Mouse (Mus musculus) MEL (cell line): ENCODE measurements at regions not wholly inside any gene's neighbourhood (a gene's known extent, or its start where the extent isn't known, plus 50 kb on each side); places are given as distances from the start of the nearest gene placed in this dataset.

ENCODE experiments used
- DNase-seq: peaks from one replicate; pipeline ENCODE4 v3.0.0; 2011; ENCODE audit warnings: low read depth, low spot score
- H3K27ac ChIP-seq: 2 replicates; pipeline ENCODE4 v1.5.1; 2012; ENCODE audit warnings: low read depth, mild to moderate bottlenecking, control low read depth, low read length, moderate library complexity; ENCODE audit not compliant: control insufficient read depth
- H3K27me3 ChIP-seq, 2 experiments: fragments of 150-350 bp in 1 of 2; sonication (generic) in 1 of 2; 2 replicates each; pipeline ENCODE4 v1.6.1; 2012; ENCODE audit warnings: low read length in 2 of 2, mild to moderate bottlenecking in 2 of 2, improper control_type of control experiment in 1 of 2, moderate library complexity in 1 of 2; ENCODE audit not compliant: insufficient read depth in 2 of 2, control insufficient read depth in 1 of 2
- H3K36me3 ChIP-seq, 2 experiments: 2 replicates each; pipeline ENCODE4 v1.6.1; 2012 to 2014; ENCODE audit warnings: low read length in 2 of 2, improper control_type of control experiment in 1 of 2, inconsistent platforms in 1 of 2, mild to moderate bottlenecking in 1 of 2; ENCODE audit not compliant: insufficient read depth in 2 of 2, control insufficient read depth in 1 of 2
- H3K4me1 ChIP-seq, 2 experiments: fragments of 150-350 bp in 1 of 2; sonication (generic) in 1 of 2; 2 replicates each; pipeline ENCODE4 v1.6.1; 2012; ENCODE audit warnings: low read length in 2 of 2, improper control_type of control experiment in 1 of 2, mild to moderate bottlenecking in 1 of 2; ENCODE audit not compliant: insufficient read depth in 2 of 2, control insufficient read depth in 1 of 2
- H3K4me3 ChIP-seq, 2 experiments: fragments of 150-350 bp in 1 of 2; sonication (generic) in 1 of 2; 2 replicates each; pipeline ENCODE4 v1.5.1; 2012; ENCODE audit warnings: low read depth in 2 of 2, low read length in 2 of 2, mild to moderate bottlenecking in 2 of 2, moderate library complexity in 2 of 2, control low read depth in 1 of 2, improper control_type of control experiment in 1 of 2; ENCODE audit not compliant: control insufficient read depth in 1 of 2, insufficient read depth in 1 of 2
- H3K79me2 ChIP-seq: 2 replicates; pipeline ENCODE4 v1.6.1; 2012; ENCODE audit warnings: mild to moderate bottlenecking, low read length, moderate library complexity; ENCODE audit not compliant: control insufficient read depth, poor library complexity, insufficient read depth
- H3K9ac ChIP-seq: 2 replicates; pipeline ENCODE4 v1.6.1; 2012; ENCODE audit warnings: low read depth, mild to moderate bottlenecking, control low read depth, low read length, moderate library complexity; ENCODE audit not compliant: control insufficient read depth, poor library complexity, severe bottlenecking
- H3K9me3 ChIP-seq: fragments of 150-350 bp; sonication (generic); replicated peaks from 2 replicates; pipeline ENCODE4 v1.6.1; 2012; ENCODE audit warnings: mild to moderate bottlenecking, low read length, improper control_type of control experiment, moderate library complexity; ENCODE audit not compliant: insufficient read depth
- BHLHE40 ChIP-seq: IDR thresholded peaks from 2 replicates; pipeline ENCODE4 v1.6.1; 2012; ENCODE audit warnings: low read depth, mild to moderate bottlenecking, inconsistent platforms, low read length, improper control_type of control experiment, borderline replicate concordance
- CHD1 ChIP-seq: IDR thresholded peaks from 2 replicates; pipeline ENCODE4 v1.6.1; 2012; ENCODE audit warnings: low read depth, mild to moderate bottlenecking, inconsistent platforms, low read length, improper control_type of control experiment
- CHD2 ChIP-seq: IDR thresholded peaks from 2 replicates; pipeline ENCODE4 v1.6.1; 2011; ENCODE audit warnings: low read length, improper control_type of control experiment
- CTCF ChIP-seq, 3 experiments: IDR thresholded peaks in 2 of 3; conservative IDR thresholded peaks in 1 of 3; 2 replicates each; pipeline ENCODE4 v1.5.1; 2011 to 2012; ENCODE audit warnings: low read length in 3 of 3, low read depth in 2 of 3, mild to moderate bottlenecking in 2 of 3, improper control_type of control experiment in 1 of 3, inconsistent platforms in 1 of 3, mixed read lengths in 1 of 3, moderate library complexity in 1 of 3; ENCODE audit not compliant: control insufficient read depth in 1 of 3, insufficient read depth in 1 of 3, poor library complexity in 1 of 3, severe bottlenecking in 1 of 3
- E2F4 ChIP-seq: IDR thresholded peaks from 2 replicates; pipeline ENCODE4 v1.6.1; 2011; ENCODE audit warnings: low read depth, low read length, improper control_type of control experiment, borderline replicate concordance
- ELF1 ChIP-seq: IDR thresholded peaks from 2 replicates; pipeline ENCODE4 v1.6.1; 2014; ENCODE audit warnings: low read depth, mild to moderate bottlenecking, inconsistent platforms, low read length, improper control_type of control experiment, moderate library complexity
- EP300 ChIP-seq, 2 experiments: IDR thresholded peaks; 2 replicates each; pipeline ENCODE4 v1.6.1; 2011; ENCODE audit warnings: improper control_type of control experiment in 2 of 2, low read length in 2 of 2, low read depth in 1 of 2, mild to moderate bottlenecking in 1 of 2
- GATA1 ChIP-seq: IDR thresholded peaks from 2 replicates; pipeline ENCODE4 v1.6.1; 2011; ENCODE audit warnings: low read depth, low read length, improper control_type of control experiment
- HCFC1 ChIP-seq: IDR thresholded peaks from 2 replicates; pipeline ENCODE4 v1.6.1; 2012; ENCODE audit warnings: low read depth, mild to moderate bottlenecking, inconsistent platforms, low read length, improper control_type of control experiment, moderate library complexity
- KAT2A ChIP-seq: conservative IDR thresholded peaks from 2 replicates; pipeline ENCODE4 v1.6.1; 2012; ENCODE audit warnings: low read depth, low read length, improper control_type of control experiment, inconsistent platforms
- MAFK ChIP-seq: IDR thresholded peaks from 2 replicates; pipeline ENCODE4 v1.6.1; 2011; ENCODE audit warnings: low read depth, mild to moderate bottlenecking, low read length, improper control_type of control experiment, borderline replicate concordance
- MAZ ChIP-seq: IDR thresholded peaks from 2 replicates; pipeline ENCODE4 v1.6.1; 2012; ENCODE audit warnings: low read depth, mild to moderate bottlenecking, inconsistent platforms, low read length, improper control_type of control experiment
- NELFE ChIP-seq: IDR thresholded peaks from 2 replicates; pipeline ENCODE4 v1.6.1; 2011; ENCODE audit warnings: low read depth, low read length, improper control_type of control experiment
- POLR2A ChIP-seq, 2 experiments: IDR thresholded peaks; 2 replicates each; pipeline ENCODE4 v1.6.1; 2011 to 2012; ENCODE audit warnings: low read length in 2 of 2, mild to moderate bottlenecking in 2 of 2, control low read depth in 1 of 2, improper control_type of control experiment in 1 of 2, low read depth in 1 of 2, moderate library complexity in 1 of 2; ENCODE audit not compliant: control insufficient read depth in 1 of 2, insufficient read depth in 1 of 2, poor library complexity in 1 of 2
- POLR2AphosphoS2 ChIP-seq: IDR thresholded peaks from 2 replicates; pipeline ENCODE4 v1.6.1; 2011; ENCODE audit warnings: low read length, improper control_type of control experiment
- POLR2AphosphoS5 ChIP-seq: IDR thresholded peaks from 2 replicates; pipeline ENCODE4 v1.6.1; 2012; ENCODE audit warnings: low read depth, borderline replicate concordance, mild to moderate bottlenecking, inconsistent platforms, low read length, moderate library complexity, mixed read lengths
- RAD21 ChIP-seq: IDR thresholded peaks from 2 replicates; pipeline ENCODE4 v1.6.1; 2011; ENCODE audit warnings: mild to moderate bottlenecking, low read depth, low read length, improper control_type of control experiment
- RCOR1 ChIP-seq: IDR thresholded peaks from 2 replicates; pipeline ENCODE4 v1.6.1; 2012; ENCODE audit warnings: low read depth, mild to moderate bottlenecking, inconsistent platforms, low read length, improper control_type of control experiment
- SMC3 ChIP-seq: IDR thresholded peaks from 2 replicates; pipeline ENCODE4 v1.6.1; 2011; ENCODE audit warnings: low read depth, low read length, improper control_type of control experiment
- TAL1 ChIP-seq: IDR thresholded peaks from 2 replicates; pipeline ENCODE4 v1.6.1; 2012; ENCODE audit warnings: mild to moderate bottlenecking, inconsistent platforms, low read length, moderate library complexity, mixed read lengths
- UBTF ChIP-seq: IDR thresholded peaks from 2 replicates; pipeline ENCODE4 v1.6.1; 2012; ENCODE audit warnings: low read depth, mild to moderate bottlenecking, inconsistent platforms, low read length, improper control_type of control experiment, moderate library complexity, borderline replicate concordance; ENCODE audit not compliant: insufficient read depth
- USF1 ChIP-seq: IDR thresholded peaks from 2 replicates; pipeline ENCODE4 v1.6.1; 2014; ENCODE audit warnings: low read depth, mild to moderate bottlenecking, inconsistent platforms, low read length, improper control_type of control experiment, moderate library complexity
- ZC3H11A ChIP-seq: IDR thresholded peaks from 2 replicates; pipeline ENCODE4 v1.6.1; 2012; ENCODE audit warnings: low read depth, mild to moderate bottlenecking, inconsistent platforms, low read length, improper control_type of control experiment
- ZMIZ1 ChIP-seq: IDR thresholded peaks from 2 replicates; pipeline ENCODE4 v1.6.1; 2012; ENCODE audit warnings: low read depth, mild to moderate bottlenecking, inconsistent platforms, low read length, improper control_type of control experiment, moderate library complexity
- ZNF384 ChIP-seq: IDR thresholded peaks from 2 replicates; pipeline ENCODE4 v1.6.1; 2012; ENCODE audit warnings: low read depth, mild to moderate bottlenecking, inconsistent platforms, low read length, improper control_type of control experiment

GRCm38 (mm10) chr17:83102675-83103412, 112.2 kb upstream of the Pkdcc start:
- no peak for TF ChIP-seq POLR2AphosphoS2
- no peak for TF ChIP-seq EP300 (IDR thresholded peaks at IDR 0.05; ENCODE audit: low read depth in 1 of 2, low read length in 2 of 2)
- no peak for TF ChIP-seq ZC3H11A
- no peak for TF ChIP-seq TAL1
- TF ChIP-seq E2F4: no peak
- TF ChIP-seq MAFK: no peak
- no peak for TF ChIP-seq RAD21
- TF ChIP-seq BHLHE40: no peak
- TF ChIP-seq POLR2A (IDR thresholded peaks at IDR 0.05; ENCODE audit: control insufficient read depth in 1 of 2, insufficient read depth in 1 of 2, low read depth in 1 of 2, low read length in 2 of 2, poor library complexity in 1 of 2): no peak
- no peak for TF ChIP-seq NELFE
- Histone ChIP-seq H3K9ac (no peak overlapping the region), H3K36me3 (no peaks in the 10 kb centered on the region), H3K4me3 (no peak overlapping the region), H3K9me3 (no peaks in the 10 kb centered on the region), H3K27ac (no peak overlapping the region), H3K79me2 (no peaks in the 10 kb centered on the region), H3K27me3 (no peaks in the 10 kb centered on the region), H3K4me1 (no peaks in the 10 kb centered on the region)
- no peak for DNase-seq

- no peaks in the 10 kb centered on the region for H3K36me3 ChIP-seq
- H3K79me2 ChIP-seq: no peaks in the 10 kb centered on the region
- H3K4me3 ChIP-seq: no peak overlapping the region
- no peak overlapping the region for H3K9ac ChIP-seq
- no peak for DNase-seq
- H3K27ac ChIP-seq: no peak overlapping the region
- H3K4me1 ChIP-seq: no peaks in the 10 kb centered on the region
- no peaks in the 10 kb centered on the region for H3K9me3 ChIP-seq
- H3K27me3 ChIP-seq: no peaks in the 10 kb centered on the region
- TF ChIP-seq GATA1 (no peak), HCFC1 (no peak), CTCF (IDR thresholded peaks at IDR 0.05 in 2 of 3, conservative IDR thresholded peaks at IDR 0.05 in 1 of 3; ENCODE audit: control insufficient read depth in 1 of 3, insufficient read depth in 1 of 3, low read depth in 2 of 3, low read length in 3 of 3, poor library complexity in 1 of 3, severe bottlenecking in 1 of 3) (no peak), MAZ (no peak), CHD1 (no peak), E2F4 (no peak), RAD21 (no peak), ELF1 (no peak), KAT2A (no peak), USF1 (no peak), ZNF384 (no peak), ZMIZ1 (no peak), BHLHE40 (no peak), CHD2 (no peak), RCOR1 (no peak), SMC3 (no peak), UBTF (no peak), POLR2AphosphoS5 (no peak), MAFK (no peak)
Measured at GRCm38 (mm10) chr17:83108151-83108550, 106.9 kb upstream of the Pkdcc start.
